In genomic region chr14:36932638-36933382, GRCm38 (mm10) we compare ENCODE assay signal across 18 mouse cellular contexts. TPM values are rescaled to one million over a fixed set of nuclear protein-coding genes. Genes with fewer than 3 reads are reported as not detected.
A peak's percentile ranks its signal among the peaks of the same experiment; 100 is the strongest.
DNase-seq lines count a peak whose midpoint lies in the region; ATAC-seq lines count a peak whose summit lies in the region.
"Had no signal": no experiment of that assay in that cellular context is flagged by ENCODE, and none has a peak within 500 bp of the region (broad histone marks: within the 10 kb centered on the region; RNA-seq: fewer than 3 reads in every experiment).

No protein-coding gene starts in this region.

- no peak overlapping the region for H3K4me3 ChIP-seq in embryonic facial prominence, embryonic 11.5 days (ENCODE audit: low read depth, low read length)
- H3K4me3 ChIP-seq in embryonic facial prominence, embryonic 10.5 days: no peak overlapping the region
- H3K4me3 ChIP-seq: forebrain, embryonic 15.5 days; liver, embryonic 12.5 days; megakaryocyte, embryonic 14.5 days; neural tube, embryonic 13.5 days had no signal

- no peak overlapping the region for H3K27ac ChIP-seq in embryonic facial prominence, embryonic 11.5 days (replicated peaks; ENCODE audit: low read depth, low read length)
- no peak overlapping the region for H3K27ac ChIP-seq in embryonic facial prominence, embryonic 10.5 days (replicated peaks)
- H3K27ac ChIP-seq: forebrain, embryonic 15.5 days; hindbrain, embryonic 14.5 days; kidney, postnatal 0 days; liver, embryonic 12.5 days; neural tube, embryonic 13.5 days had no signal

- no peak for ATAC-seq in embryonic facial prominence, embryonic 11.5 days (replicated peaks; ENCODE audit: insufficient number of reproducible peaks, low FRiP score, low TSS enrichment, low read depth)
- 0 out of 2 replicates have a peak, but pooled peaks have one; percentile 38 for ATAC-seq in megakaryocyte, adult 5-6 weeks (ENCODE audit: poor library complexity, severe bottlenecking)
- ATAC-seq in erythroid progenitor cell, adult 5-6 weeks (replicated peaks; ENCODE audit: low FRiP score, poor library complexity, severe bottlenecking): no peak
- ATAC-seq: forebrain, embryonic 15.5 days; liver, embryonic 12.5 days; Patski had no signal

- H3K4me1 ChIP-seq in embryonic facial prominence, embryonic 11.5 days (ENCODE audit: control insufficient read depth, insufficient read depth, low read length): no peaks in the 10 kb centered on the region
- H3K4me1 ChIP-seq in embryonic facial prominence, embryonic 10.5 days: no peaks in the 10 kb centered on the region
- H3K4me1 ChIP-seq: forebrain, embryonic 15.5 days; liver, embryonic 12.5 days had no signal

- H3K9me3 ChIP-seq in embryonic facial prominence, embryonic 11.5 days (replicated peaks; ENCODE audit: control insufficient read depth, low read length): no peaks in the 10 kb centered on the region
- H3K9me3 ChIP-seq in embryonic facial prominence, embryonic 10.5 days: no peaks in the 10 kb centered on the region
- H3K9me3 ChIP-seq: forebrain, embryonic 15.5 days; liver, embryonic 12.5 days; megakaryocyte, embryonic 14.5 days; neural tube, embryonic 13.5 days had no signal

- H3K9ac ChIP-seq in embryonic facial prominence, embryonic 11.5 days (replicated peaks; ENCODE audit: low read length): no peak overlapping the region
- H3K9ac ChIP-seq: forebrain, embryonic 15.5 days; hindbrain, embryonic 14.5 days; liver, embryonic 12.5 days; neural tube, embryonic 13.5 days had no signal

- H3K36me3 ChIP-seq in embryonic facial prominence, embryonic 11.5 days (replicated peaks; ENCODE audit: control insufficient read depth, insufficient read depth, low read depth, low read length): no peaks in the 10 kb centered on the region
- peaks cover 14% of the 10 kb centered on the region for H3K36me3 ChIP-seq in embryonic facial prominence, embryonic 10.5 days (replicated peaks)

- H3K4me2 ChIP-seq in embryonic facial prominence, embryonic 11.5 days (ENCODE audit: low read depth, low read length): no peak overlapping the region
- H3K4me2 ChIP-seq: forebrain, embryonic 15.5 days; hindbrain, embryonic 14.5 days; liver, embryonic 12.5 days; neural tube, embryonic 13.5 days had no signal

- 74% methylated on average over 10 of the region's 10 CpGs for WGBS in embryonic facial prominence, embryonic 11.5 days
- WGBS in embryonic facial prominence, embryonic 10.5 days: 78% methylated on average over 10 of the region's 10 CpGs

- H3K27me3 ChIP-seq in embryonic facial prominence, embryonic 11.5 days (ENCODE audit: control insufficient read depth, insufficient read depth, low read length): no peaks in the 10 kb centered on the region
- H3K27me3 ChIP-seq in embryonic facial prominence, embryonic 10.5 days (replicated peaks; ENCODE audit: low read depth, poor library complexity, severe bottlenecking): no peaks in the 10 kb centered on the region
- H3K27me3 ChIP-seq: forebrain, embryonic 15.5 days; liver, embryonic 12.5 days; megakaryocyte, embryonic 14.5 days; neural tube, embryonic 13.5 days; Patski had no signal

- peak; percentile 7 for DNase-seq in embryonic facial prominence, embryonic 11.5 days (ENCODE audit: low spot score)
- DNase-seq in embryonic facial prominence, embryonic 10.5 days (ENCODE audit: low spot score): no peak
- peak; percentile 37 for DNase-seq in urinary bladder, postnatal 14 days (ENCODE audit: low spot score)
- DNase-seq in urinary bladder, postnatal 4 days (ENCODE audit: low spot score in 2 of 2): no peak
- no peak for DNase-seq in left cerebral cortex, adult 9 months (ENCODE audit: low spot score in 2 of 2)
- no peak for DNase-seq in neural tube, embryonic 10.5 days (ENCODE audit: extremely low spot score, low spot score)
- DNase-seq: cerebellum, adult 11-12 months; left cerebral cortex, postnatal 4 days; thymus, postnatal 25 days had no signal

RNA-seq across cellular contexts. Expression of gene Ccser2, which starts 35.8 kb away (rescaled TPM):
- 34.5 and 39.0 TPM in 2 replicates for polyA plus RNA-seq in embryonic facial prominence, embryonic 11.5 days (2014; fragmentation: Nextera tagmentation; extraction: Ambion mirVana)
- 29.9 and 34.2 TPM in 2 replicates for polyA plus RNA-seq in embryonic facial prominence, embryonic 10.5 days (2016; fragmentation: Nextera tagmentation; extraction: Ambion mirVana)
- total RNA-seq in megakaryocyte, adult 5-6 weeks (2015): 11.4 and 15.1 TPM in 2 replicates
- 11.6 and 11.9 TPM in 2 replicates for total RNA-seq in megakaryocyte, adult 5-6 weeks (2017)
- 5.8 and 6.7 TPM in 2 replicates for total RNA-seq in erythroid progenitor cell, adult 5-6 weeks (2015; ENCODE audit: low replicate concordance)
- total RNA-seq in erythroid progenitor cell, adult 5-6 weeks (2017; ENCODE audit: low replicate concordance): 1.7 and 5.8 TPM in 2 replicates

Comparison
In these comparisons a context has a peak if more than half of its experiments do, and no peak if none do; other contexts are left out.
1. DNase-seq: peak in embryonic facial prominence, embryonic 11.5 days (single experiment) and urinary bladder, postnatal 14 days (single experiment); none in embryonic facial prominence, embryonic 10.5 days (single experiment), urinary bladder, postnatal 4 days (0 of 2), left cerebral cortex, adult 9 months (0 of 2) and neural tube, embryonic 10.5 days (single experiment).